Mouse (Mus musculus) T-helper 1 cell (primary cell): ENCODE results near the gene Ppp1r3d.

Source experiments
- in situ Hi-C: fragments of 300-600 bp; cut with MboI, MseI; formaldehyde crosslinking; loops from one replicate; pipeline ENCODE4 v1.15.1; 2025; ENCODE audit warnings: high pct_unique_total_duplicates

The Ppp1r3d gene

GRCm38 (mm10) chr2:178415150-178415448, 827 bp upstream of the Ppp1r3d start:
- in situ Hi-C loops, result loop anchor here (25.0 kb wide), 1 partner anchor 1722 kb away; no protein-coding TSS in a partner anchor

- in situ Hi-C loops, result loop anchor here (25.0 kb wide), 1 partner anchor 1724 kb away; no protein-coding TSS in a partner anchor
Observed at GRCm38 (mm10) chr2:178413481-178414260, 601 bp downstream of the Ppp1r3d start.

- in situ Hi-C loops, result loop anchor here (25.0 kb wide), 1 partner anchor 1724 kb away; no protein-coding TSS in a partner anchor
Observed at GRCm38 (mm10) chr2:178413081-178413480, 1.2 kb downstream of the Ppp1r3d start.

GRCm38 (mm10) chr2:178412598-178412997, 1.7 kb downstream of the Ppp1r3d start:
- in situ Hi-C loops, result loop anchor here (25.0 kb wide), 1 partner anchor 1725 kb away; no protein-coding TSS in a partner anchor

- in situ Hi-C loops, result loop anchor here (25.0 kb wide), 1 partner anchor 1727 kb away; no protein-coding TSS in a partner anchor
Observed at GRCm38 (mm10) chr2:178410286-178410685, 4.0 kb downstream of the Ppp1r3d start.

- in situ Hi-C loops, result loop anchor here (25.0 kb wide), 1 partner anchor 1728 kb away; no protein-coding TSS in a partner anchor
Observed at GRCm38 (mm10) chr2:178409024-178409423, 5.2 kb downstream of the Ppp1r3d start.

- in situ Hi-C loops, result loop anchor here (25.0 kb wide), 1 partner anchor 1730 kb away; no protein-coding TSS in a partner anchor
Observed at GRCm38 (mm10) chr2:178407053-178407815, 7.0 kb downstream of the Ppp1r3d start, which contains the start of gene Sycp2. Gene Sycp2 (minus strand): TSS chr2:178407685.
